Mouse (Mus musculus) olfactory bulb, adult 2 months (tissue): ENCODE results near the gene Ube2ql1.

ENCODE experiments used
- CTCF ChIP-seq: fragments of 200-500 bp; IDR thresholded peaks from 2 replicates; pipeline ENCODE4 v1.5.1; 2012; ENCODE audit warnings: low read depth, mild to moderate bottlenecking, low read length, moderate library complexity; ENCODE audit not compliant: insufficient read depth
- POLR2A ChIP-seq: fragments of 200-500 bp; IDR thresholded peaks from 2 replicates; pipeline ENCODE4 v1.6.1; 2012; ENCODE audit warnings: mild to moderate bottlenecking, low read depth, low read length, moderate library complexity; ENCODE audit not compliant: insufficient read depth

GRCm38 (mm10) chr13:69770538-69771456 lies 31.1 kb upstream of the Ube2ql1 start:
- TF ChIP-seq POLR2A (no peak), CTCF (no peak)
